Mouse (Mus musculus): ENCODE data around the gene Vapa. TPM values are rescaled to one million over a fixed set of nuclear protein-coding genes. Genes with fewer than 3 reads are reported as not detected.

Vapa gene
- polyA plus RNA-seq, 1 experiment from 2014 or later = 158 TPM

GRCm38 (mm10) chr17:65563345-65563744, 50.0 kb downstream of the Vapa start:
- Histone ChIP-seq H3K27ac (ENCODE audit: low read length) (no peak overlapping the region), H3K36me3 (ENCODE audit: control insufficient read depth, insufficient read depth, low read length) (no peaks in the 10 kb centered on the region), H3K9me3 (replicated peaks; ENCODE audit: control insufficient read depth, low read length) (no peaks in the 10 kb centered on the region), H3K9ac (ENCODE audit: low read length) (no peak overlapping the region), H3K4me2 (ENCODE audit: low read depth, low read length) (no peak overlapping the region), H3K4me3 (replicated peaks; ENCODE audit: low read length) (no peak overlapping the region), H3K4me1 (ENCODE audit: control insufficient read depth, insufficient read depth, low read length) (no peaks in the 10 kb centered on the region), H3K27me3 (ENCODE audit: control insufficient read depth, insufficient read depth, low read length) (no peaks in the 10 kb centered on the region; the same call in 1 of the 2 replicates)
- 51% methylated on average over 6 of the region's 6 CpGs for WGBS
- no peak for ATAC-seq (ENCODE audit: insufficient read depth, low FRiP score)

GRCm38 (mm10) chr17:65562761-65563160, 50.6 kb downstream of the Vapa start:
- no peak overlapping the region for H3K9ac ChIP-seq (ENCODE audit: low read length)
- H3K4me3 ChIP-seq (replicated peaks; ENCODE audit: low read length) = no peak overlapping the region
- WGBS = 1% methylated on average over 5 of the region's 5 CpGs
- peak; percentile 9; the same call in 1 of the 2 replicates for ATAC-seq (ENCODE audit: insufficient read depth, low FRiP score)
- no peaks in the 10 kb centered on the region for H3K9me3 ChIP-seq (replicated peaks; ENCODE audit: control insufficient read depth, low read length)
- no peaks in the 10 kb centered on the region; the same call in 1 of the 2 replicates for H3K27me3 ChIP-seq (ENCODE audit: control insufficient read depth, insufficient read depth, low read length)
- no peaks in the 10 kb centered on the region for H3K4me1 ChIP-seq (ENCODE audit: control insufficient read depth, insufficient read depth, low read length)
- H3K27ac ChIP-seq (ENCODE audit: low read length) = no peak overlapping the region
- H3K36me3 ChIP-seq (ENCODE audit: control insufficient read depth, insufficient read depth, low read length) = no peaks in the 10 kb centered on the region
- H3K4me2 ChIP-seq (ENCODE audit: low read depth, low read length) = no peak overlapping the region

- Histone ChIP-seq H3K36me3 (ENCODE audit: control insufficient read depth, insufficient read depth, low read length) (no peaks in the 10 kb centered on the region), H3K4me3 (replicated peaks; ENCODE audit: low read length) (no peak overlapping the region), H3K4me1 (ENCODE audit: control insufficient read depth, insufficient read depth, low read length) (no peaks in the 10 kb centered on the region), H3K27ac (ENCODE audit: low read length) (no peak overlapping the region), H3K9me3 (replicated peaks; ENCODE audit: control insufficient read depth, low read length) (no peaks in the 10 kb centered on the region), H3K4me2 (ENCODE audit: low read depth, low read length) (no peak overlapping the region), H3K27me3 (ENCODE audit: control insufficient read depth, insufficient read depth, low read length) (no peaks in the 10 kb centered on the region; the same call in 1 of the 2 replicates), H3K9ac (ENCODE audit: low read length) (no peak overlapping the region)
- 42% methylated on average over 6 of the region's 6 CpGs for WGBS
- ATAC-seq (ENCODE audit: insufficient read depth, low FRiP score) = no peak
These were observed 51.9 kb downstream of the Vapa start for GRCm38 (mm10) chr17:65561361-65562015.

- no peak overlapping the region for H3K9ac ChIP-seq (ENCODE audit: low read length)
- H3K4me1 ChIP-seq (ENCODE audit: control insufficient read depth, insufficient read depth, low read length) = 0 out of 2 replicates have a peak, but pooled peaks cover 4% of the 10 kb centered on the region
- WGBS = 55% methylated on average over 5 of the region's 5 CpGs
- H3K27me3 ChIP-seq (ENCODE audit: control insufficient read depth, insufficient read depth, low read length) = no peaks in the 10 kb centered on the region; the same call in 1 of the 2 replicates
- no peaks in the 10 kb centered on the region for H3K36me3 ChIP-seq (ENCODE audit: control insufficient read depth, insufficient read depth, low read length)
- H3K27ac ChIP-seq (ENCODE audit: low read length) = no peak overlapping the region
- H3K4me3 ChIP-seq (replicated peaks; ENCODE audit: low read length) = no peak overlapping the region
- no peak for ATAC-seq (ENCODE audit: insufficient read depth, low FRiP score)
- H3K9me3 ChIP-seq (replicated peaks; ENCODE audit: control insufficient read depth, low read length) = no peaks in the 10 kb centered on the region
- H3K4me2 ChIP-seq (ENCODE audit: low read depth, low read length) = no peak overlapping the region
These were observed 54.1 kb downstream of the Vapa start for GRCm38 (mm10) chr17:65559273-65559672.

- Histone ChIP-seq H3K9me3 (replicated peaks; ENCODE audit: control insufficient read depth, low read length) (no peaks in the 10 kb centered on the region), H3K4me3 (replicated peaks; ENCODE audit: low read length) (no peak overlapping the region), H3K4me2 (ENCODE audit: low read depth, low read length) (no peak overlapping the region), H3K9ac (ENCODE audit: low read length) (no peak overlapping the region), H3K36me3 (ENCODE audit: control insufficient read depth, insufficient read depth, low read length) (no peaks in the 10 kb centered on the region), H3K27ac (ENCODE audit: low read length) (no peak overlapping the region), H3K4me1 (ENCODE audit: control insufficient read depth, insufficient read depth, low read length) (0 out of 2 replicates have a peak, but pooled peaks cover 4% of the 10 kb centered on the region), H3K27me3 (ENCODE audit: control insufficient read depth, insufficient read depth, low read length) (no peaks in the 10 kb centered on the region)
- ATAC-seq (ENCODE audit: insufficient read depth, low FRiP score) = no peak
- 65% methylated on average over 9 of the region's 9 CpGs for WGBS
These were observed 54.6 kb downstream of the Vapa start for GRCm38 (mm10) chr17:65558788-65559187.

GRCm38 (mm10) chr17:65558217-65558616, 55.1 kb downstream of the Vapa start:
- Histone ChIP-seq H3K9ac (ENCODE audit: low read length) (no peak overlapping the region), H3K4me1 (ENCODE audit: control insufficient read depth, insufficient read depth, low read length) (0 out of 2 replicates have a peak, but pooled peaks cover 4% of the 10 kb centered on the region), H3K9me3 (replicated peaks; ENCODE audit: control insufficient read depth, low read length) (no peaks in the 10 kb centered on the region), H3K36me3 (ENCODE audit: control insufficient read depth, insufficient read depth, low read length) (no peaks in the 10 kb centered on the region), H3K4me3 (replicated peaks; ENCODE audit: low read length) (no peak overlapping the region), H3K4me2 (ENCODE audit: low read depth, low read length) (no peak overlapping the region), H3K27ac (ENCODE audit: low read length) (no peak overlapping the region), H3K27me3 (ENCODE audit: control insufficient read depth, insufficient read depth, low read length) (no peaks in the 10 kb centered on the region)
- ATAC-seq (ENCODE audit: insufficient read depth, low FRiP score) = 0 out of 2 replicates have a peak, but pooled peaks have one; percentile 15
- WGBS = 46% methylated on average over 9 of the region's 9 CpGs

- 0 out of 2 replicates have a peak, but pooled peaks cover 4% of the 10 kb centered on the region for H3K4me1 ChIP-seq (ENCODE audit: control insufficient read depth, insufficient read depth, low read length)
- H3K4me2 ChIP-seq (ENCODE audit: low read depth, low read length) = no peak overlapping the region
- WGBS = 64% methylated on average over 6 of the region's 6 CpGs
- H3K4me3 ChIP-seq (replicated peaks; ENCODE audit: low read length) = no peak overlapping the region
- no peak overlapping the region for H3K27ac ChIP-seq (ENCODE audit: low read length)
- no peaks in the 10 kb centered on the region for H3K36me3 ChIP-seq (ENCODE audit: control insufficient read depth, insufficient read depth, low read length)
- no peaks in the 10 kb centered on the region for H3K9me3 ChIP-seq (replicated peaks; ENCODE audit: control insufficient read depth, low read length)
- H3K27me3 ChIP-seq (ENCODE audit: control insufficient read depth, insufficient read depth, low read length) = no peaks in the 10 kb centered on the region
- H3K9ac ChIP-seq (ENCODE audit: low read length) = no peak overlapping the region
- no peak for ATAC-seq (ENCODE audit: insufficient read depth, low FRiP score)
These were observed 56.1 kb downstream of the Vapa start for GRCm38 (mm10) chr17:65557212-65557611.

- Histone ChIP-seq H3K9me3 (replicated peaks; ENCODE audit: control insufficient read depth, low read length) (no peaks in the 10 kb centered on the region), H3K4me1 (ENCODE audit: control insufficient read depth, insufficient read depth, low read length) (0 out of 2 replicates have a peak, but pooled peaks cover 4% of the 10 kb centered on the region)
- 55% methylated on average over 10 of the region's 10 CpGs for WGBS
These were observed 56.6 kb downstream of the Vapa start for GRCm38 (mm10) chr17:65556798-65557197.

GRCm38 (mm10) chr17:65552426-65552997, 60.8 kb downstream of the Vapa start:
- Histone ChIP-seq H3K9me3 (replicated peaks; ENCODE audit: control insufficient read depth, low read length) (no peaks in the 10 kb centered on the region), H3K4me2 (ENCODE audit: low read depth, low read length) (no peak overlapping the region), H3K27ac (ENCODE audit: low read length) (no peak overlapping the region), H3K27me3 (ENCODE audit: control insufficient read depth, insufficient read depth, low read length) (no peaks in the 10 kb centered on the region), H3K36me3 (ENCODE audit: control insufficient read depth, insufficient read depth, low read length) (no peaks in the 10 kb centered on the region), H3K4me1 (ENCODE audit: control insufficient read depth, insufficient read depth, low read length) (peaks cover 13% of the 10 kb centered on the region; the same call in 1 of the 2 replicates), H3K9ac (ENCODE audit: low read length) (no peak overlapping the region), H3K4me3 (replicated peaks; ENCODE audit: low read length) (no peak overlapping the region)
- no peak for ATAC-seq (ENCODE audit: insufficient read depth, low FRiP score)
- WGBS = 58% methylated on average over 12 of the region's 12 CpGs

More at GRCm38 (mm10) chr17:65556798-65557197, 56.6 kb downstream of the Vapa start:
- no peak overlapping the region for H3K4me2 ChIP-seq (ENCODE audit: low read depth, low read length)
- H3K9ac ChIP-seq (ENCODE audit: low read length) = no peak overlapping the region
- ATAC-seq (ENCODE audit: insufficient read depth, low FRiP score) = no peak
- H3K36me3 ChIP-seq (ENCODE audit: control insufficient read depth, insufficient read depth, low read length) = no peaks in the 10 kb centered on the region
- H3K27me3 ChIP-seq (ENCODE audit: control insufficient read depth, insufficient read depth, low read length) = no peaks in the 10 kb centered on the region
- H3K27ac ChIP-seq (ENCODE audit: low read length) = no peak overlapping the region
- no peak overlapping the region for H3K4me3 ChIP-seq (replicated peaks; ENCODE audit: low read length)

All from stomach, embryonic 16.5 days (tissue).